Mouse (Mus musculus): Measurements from ENCODE around the gene Myh9. TPM values are rescaled to one million over a fixed set of nuclear protein-coding genes. Genes with fewer than 3 reads are reported as not detected.
A peak's percentile ranks its signal among the peaks of the same experiment; 100 is the strongest.

The Myh9 gene
- polyA plus RNA-seq, 1 experiment, result 350 TPM

DNA sequence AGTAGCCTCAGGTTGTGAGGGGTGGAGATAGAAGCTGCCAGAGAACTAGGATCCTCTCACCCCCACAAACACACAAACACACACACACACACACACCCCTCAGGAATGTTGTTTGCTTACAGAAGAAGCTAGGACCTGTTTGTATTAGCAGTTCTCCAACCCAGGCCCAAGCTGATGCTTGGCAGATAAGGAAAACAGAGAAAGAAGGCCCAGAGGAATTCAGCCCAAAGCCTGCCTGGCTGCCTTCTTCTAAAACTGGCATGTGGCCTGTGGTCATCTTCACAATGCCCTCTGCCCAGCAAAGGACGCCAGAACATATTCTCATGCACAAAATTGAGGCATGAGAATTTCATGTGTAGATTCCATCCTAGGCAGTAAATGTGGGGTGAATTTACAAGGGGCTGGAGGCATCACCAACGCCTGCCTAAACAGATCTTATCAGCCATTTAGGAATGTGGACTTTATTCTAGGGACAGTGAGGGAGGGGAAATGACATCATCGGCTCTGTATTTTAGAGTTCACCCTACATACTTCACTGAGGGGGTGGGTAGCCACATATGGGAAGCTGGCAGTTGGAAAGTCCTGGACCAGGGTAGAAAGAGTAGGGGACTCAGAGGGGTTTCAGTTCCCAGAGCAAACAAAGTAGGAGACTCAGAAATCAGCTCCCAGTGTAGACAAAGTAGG lies 21.4 kb downstream of the Myh9 start:
- H3K4me3 ChIP-seq (ENCODE audit: insufficient read depth, low read depth, low read length), result no peak overlapping the region
- TF ChIP-seq POLR2A (IDR thresholded peaks at IDR 0.05; ENCODE audit: insufficient read depth, low read depth, low read length) (no peak), CTCF (IDR thresholded peaks at IDR 0.05; ENCODE audit: insufficient read depth, low read depth, low read length) (no peak)
- H3K4me1 ChIP-seq (ENCODE audit: control insufficient read depth, insufficient read depth, low read length), result peaks cover 55% of the 10 kb centered on the region
- H3K27ac ChIP-seq (ENCODE audit: insufficient read depth, low read depth, low read length), result peak overlapping the region; percentile 21; the same call in 1 of the 2 replicates
- 58% methylated on average over 3 of the region's 3 CpGs for WGBS

DNA sequence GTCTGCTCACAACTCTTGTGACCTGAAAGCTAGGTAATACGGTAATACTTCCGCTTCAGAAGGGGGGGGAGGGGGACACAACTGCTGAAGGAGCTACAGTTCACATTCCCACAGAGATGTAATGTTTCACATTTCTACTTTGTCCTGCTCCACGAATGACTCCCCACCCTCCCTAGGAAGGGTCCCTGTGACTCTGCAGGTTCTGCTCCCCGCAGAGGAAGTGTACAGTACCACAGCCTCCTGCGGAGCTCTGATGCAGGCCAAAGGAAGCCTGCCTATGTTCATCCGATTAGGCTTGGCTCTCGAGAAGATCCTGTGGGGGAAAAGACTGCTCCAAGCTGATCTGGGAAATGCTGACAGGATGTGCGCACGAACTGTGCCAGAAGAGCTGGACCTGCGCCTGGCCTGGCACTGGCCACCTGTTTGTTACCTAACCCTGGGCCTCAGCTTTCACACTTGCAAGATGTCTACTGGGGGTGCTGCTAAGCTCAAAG lies 22.0 kb downstream of the Myh9 start:
- WGBS, result 72% methylated on average over 10 of the region's 10 CpGs
- Histone ChIP-seq H3K4me3 (ENCODE audit: insufficient read depth, low read depth, low read length) (no peak overlapping the region), H3K4me1 (ENCODE audit: control insufficient read depth, insufficient read depth, low read length) (peaks cover 55% of the 10 kb centered on the region), H3K27ac (ENCODE audit: insufficient read depth, low read depth, low read length) (peak overlapping the region; percentile 21; the same call in 1 of the 2 replicates)
- TF ChIP-seq POLR2A (IDR thresholded peaks at IDR 0.05; ENCODE audit: insufficient read depth, low read depth, low read length) (no peak), CTCF (IDR thresholded peaks at IDR 0.05; ENCODE audit: insufficient read depth, low read depth, low read length) (no peak)

DNA sequence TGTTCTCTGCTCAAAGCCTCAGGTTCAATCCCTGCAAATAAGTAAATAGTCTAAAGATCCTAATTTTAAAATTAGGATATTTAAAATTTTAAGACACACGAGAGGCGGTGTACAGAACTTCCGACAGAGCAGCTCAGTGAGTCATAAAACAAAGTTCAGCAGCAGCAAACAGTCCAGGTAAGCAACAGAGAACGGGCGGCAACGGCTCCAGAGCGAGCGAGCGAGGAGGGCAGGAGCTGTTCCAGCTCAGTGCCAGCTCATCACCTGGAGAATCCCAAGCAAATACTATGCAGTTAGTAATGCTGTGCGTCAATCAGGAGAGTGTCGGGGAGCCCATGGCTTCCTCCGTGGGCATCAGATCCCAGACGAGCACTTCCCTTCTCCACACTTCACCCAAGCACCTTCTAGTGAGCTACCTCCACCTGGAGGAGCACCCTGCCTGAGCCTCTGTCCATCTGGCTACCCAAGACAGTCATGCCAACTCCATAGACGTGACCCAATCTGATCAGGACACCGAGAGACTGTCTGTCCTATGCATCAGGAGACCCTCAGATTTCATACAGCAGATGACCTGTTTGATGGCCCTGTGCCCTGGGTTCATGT lies 23.3 kb downstream of the Myh9 start:
- TF ChIP-seq POLR2A (IDR thresholded peaks at IDR 0.05; ENCODE audit: insufficient read depth, low read depth, low read length) (no peak), CTCF (IDR thresholded peaks at IDR 0.05; ENCODE audit: insufficient read depth, low read depth, low read length) (no peak)
- 90% methylated on average over 15 of the region's 15 CpGs for WGBS
- no peak overlapping the region for H3K4me3 ChIP-seq (ENCODE audit: insufficient read depth, low read depth, low read length)
- no peak overlapping the region for H3K27ac ChIP-seq (ENCODE audit: insufficient read depth, low read depth, low read length)
- H3K4me1 ChIP-seq (ENCODE audit: control insufficient read depth, insufficient read depth, low read length), result peaks cover 55% of the 10 kb centered on the region

- Histone ChIP-seq H3K4me1 (ENCODE audit: control insufficient read depth, insufficient read depth, low read length) (peaks cover 47% of the 10 kb centered on the region), H3K4me3 (ENCODE audit: insufficient read depth, low read depth, low read length) (no peak overlapping the region), H3K27ac (ENCODE audit: insufficient read depth, low read depth, low read length) (peak overlapping the region; percentile 30; the same call in 1 of the 2 replicates)
- 39% methylated on average over 7 of the region's 7 CpGs for WGBS
- no peak for TF ChIP-seq CTCF (IDR thresholded peaks at IDR 0.05; ENCODE audit: insufficient read depth, low read depth, low read length)
- TF ChIP-seq POLR2A (IDR thresholded peaks at IDR 0.05; ENCODE audit: insufficient read depth, low read depth, low read length), result no peak
These were observed 24.6 kb downstream of the Myh9 start for GRCm38 (mm10) chr15:77817417-77817816.

DNA sequence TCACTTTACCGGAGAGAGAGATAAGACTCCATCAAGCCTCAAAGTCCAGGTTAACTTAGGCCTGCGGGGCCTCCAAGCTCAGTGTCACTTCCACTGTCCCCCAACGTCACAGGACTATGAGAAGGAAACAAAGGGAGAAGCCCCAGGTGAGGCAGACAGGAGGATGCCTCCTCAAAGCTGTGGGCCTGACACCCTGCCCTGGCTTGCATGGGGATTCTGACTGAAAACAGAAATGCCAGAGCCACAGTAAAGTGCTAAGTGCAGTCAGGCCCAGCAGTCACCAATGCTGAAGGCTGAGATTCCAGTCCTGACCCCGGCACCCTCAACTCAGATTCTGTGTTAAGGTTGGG lies 25.4 kb downstream of the Myh9 start:
- no peak for TF ChIP-seq CTCF (IDR thresholded peaks at IDR 0.05; ENCODE audit: insufficient read depth, low read depth, low read length)
- TF ChIP-seq POLR2A (IDR thresholded peaks at IDR 0.05; ENCODE audit: insufficient read depth, low read depth, low read length), result no peak
- WGBS, result 92% methylated on average over 4 of the region's 4 CpGs
- Histone ChIP-seq H3K27ac (ENCODE audit: insufficient read depth, low read depth, low read length) (0 out of 2 replicates have a peak overlapping the region, but pooled peaks have one; percentile 30), H3K4me1 (ENCODE audit: control insufficient read depth, insufficient read depth, low read length) (peaks cover 41% of the 10 kb centered on the region), H3K4me3 (ENCODE audit: insufficient read depth, low read depth, low read length) (no peak overlapping the region)

GRCm38 (mm10) chr15:77815867-77816600 lies 25.9 kb downstream of the Myh9 start:
- no peak overlapping the region for H3K4me3 ChIP-seq (ENCODE audit: insufficient read depth, low read depth, low read length)
- TF ChIP-seq CTCF (IDR thresholded peaks at IDR 0.05; ENCODE audit: insufficient read depth, low read depth, low read length) (no peak), POLR2A (IDR thresholded peaks at IDR 0.05; ENCODE audit: insufficient read depth, low read depth, low read length) (no peak)
- 57% methylated on average over 17 of the region's 17 CpGs for WGBS
- H3K4me1 ChIP-seq (ENCODE audit: control insufficient read depth, insufficient read depth, low read length), result peaks cover 42% of the 10 kb centered on the region
- 0 out of 2 replicates have a peak overlapping the region, but pooled peaks have one; percentile 30 for H3K27ac ChIP-seq (ENCODE audit: insufficient read depth, low read depth, low read length)

- H3K4me3 ChIP-seq (ENCODE audit: insufficient read depth, low read depth, low read length), result no peak overlapping the region
- 70% methylated on average over 6 of the region's 6 CpGs for WGBS
- TF ChIP-seq CTCF (IDR thresholded peaks at IDR 0.05; ENCODE audit: insufficient read depth, low read depth, low read length) (no peak), POLR2A (IDR thresholded peaks at IDR 0.05; ENCODE audit: insufficient read depth, low read depth, low read length) (no peak)
- H3K27ac ChIP-seq (ENCODE audit: insufficient read depth, low read depth, low read length), result no peak overlapping the region
- peaks cover 45% of the 10 kb centered on the region for H3K4me1 ChIP-seq (ENCODE audit: control insufficient read depth, insufficient read depth, low read length)
These were observed 28.2 kb downstream of the Myh9 start for GRCm38 (mm10) chr15:77813639-77814375.

DNA sequence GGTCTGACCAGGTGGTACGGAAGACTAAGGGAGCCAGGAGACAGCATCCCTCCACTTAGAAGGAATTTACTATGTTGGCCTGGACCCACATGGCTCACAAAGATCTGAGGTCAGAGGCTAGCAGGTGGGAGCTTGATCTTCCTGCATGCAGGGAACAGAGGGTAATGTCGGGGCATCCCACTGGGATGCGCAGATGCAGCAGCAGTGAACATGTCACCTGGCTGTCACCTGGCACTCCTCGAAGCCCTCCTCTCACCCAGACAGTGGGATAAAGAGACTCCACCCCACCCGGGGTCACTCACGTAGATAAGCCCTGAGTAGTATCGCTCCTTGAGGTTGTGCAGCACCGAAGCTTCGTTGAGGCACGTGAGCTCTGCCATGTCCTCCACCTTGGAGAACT lies 29.4 kb downstream of the Myh9 start:
- WGBS, result 98% methylated on average over 10 of the region's 10 CpGs
- TF ChIP-seq CTCF (IDR thresholded peaks at IDR 0.05; ENCODE audit: insufficient read depth, low read depth, low read length) (no peak), POLR2A (IDR thresholded peaks at IDR 0.05; ENCODE audit: insufficient read depth, low read depth, low read length) (no peak)
- no peak overlapping the region for H3K27ac ChIP-seq (ENCODE audit: insufficient read depth, low read depth, low read length)
- no peak overlapping the region for H3K4me3 ChIP-seq (ENCODE audit: insufficient read depth, low read depth, low read length)
- peaks cover 44% of the 10 kb centered on the region for H3K4me1 ChIP-seq (ENCODE audit: control insufficient read depth, insufficient read depth, low read length)

Measured in olfactory bulb, adult 2 months (tissue).